Mouse (Mus musculus) lung, postnatal 4 days (tissue): Measurements from ENCODE around the gene Myoz2.

Experiments
- DNase-seq, 2 experiments: peaks; one replicate each; pipeline ENCODE4 v3.0.0; 2021

Gene Myoz2

GRCm38 (mm10) chr3:123001053-123001452 is 33.8 kb downstream of the Myoz2 start:
- DNase-seq: no peak

GRCm38 (mm10) chr3:122998511-122998910 is 36.3 kb downstream of the Myoz2 start:
- no peak for DNase-seq

GRCm38 (mm10) chr3:122996968-122997367 is 37.8 kb downstream of the Myoz2 start:
- no peak for DNase-seq

GRCm38 (mm10) chr3:122986906-122987305 is 47.9 kb downstream of the Myoz2 start:
- DNase-seq: no peak

GRCm38 (mm10) chr3:122986386-122986785 is 48.4 kb downstream of the Myoz2 start:
- DNase-seq: no peak

- DNase-seq: no peak
Measured at GRCm38 (mm10) chr3:122985183-122985944, 49.5 kb downstream of the Myoz2 start.

GRCm38 (mm10) chr3:122984249-122985182 is 50.3 kb downstream of the Myoz2 start, which contains the start of gene Usp53:
Gene Usp53, minus strand, starts transcription at chr3:122984510.
- peak; percentile 94 to 97 for DNase-seq

GRCm38 (mm10) chr3:122983849-122984248 is 51.0 kb downstream of the Myoz2 start:
- DNase-seq: no peak

GRCm38 (mm10) chr3:122975964-122976363 is 58.9 kb downstream of the Myoz2 start:
- DNase-seq: no peak

- no peak for DNase-seq
Measured at GRCm38 (mm10) chr3:122975363-122975762, 59.5 kb downstream of the Myoz2 start.

- no peak for DNase-seq
Measured at GRCm38 (mm10) chr3:122974833-122975232, 60.0 kb downstream of the Myoz2 start.

- DNase-seq: no peak
Measured at GRCm38 (mm10) chr3:122972126-122972822, 62.5 kb downstream of the Myoz2 start.

GRCm38 (mm10) chr3:122968391-122968790 is 66.4 kb downstream of the Myoz2 start:
- DNase-seq: no peak

- no peak for DNase-seq
Measured at GRCm38 (mm10) chr3:122964301-122964700, 70.5 kb downstream of the Myoz2 start.
